Mouse (Mus musculus) limb, embryonic 12.5 days (tissue): ENCODE results near the gene Retreg1. TPM values are rescaled to one million over a fixed set of nuclear protein-coding genes. Genes with fewer than 3 reads are reported as not detected.

Experiments used
- ATAC-seq: fragments of 200-750 bp; cut with Nextera tagmentation; 2 replicates; pipeline ENCODE4 v1.8.0; 2017; ENCODE audit warnings: low read depth, moderate TSS enrichment; ENCODE audit not compliant: insufficient number of reproducible peaks, insufficient read depth, low FRiP score, low TSS enrichment
- H3K27ac ChIP-seq: fragments of 300-500 bp; sonication (generic); 2 replicates; pipeline ENCODE4 v1.5.1; 2016; ENCODE audit warnings: mild to moderate bottlenecking, moderate library complexity
- H3K27me3 ChIP-seq: fragments of 300-500 bp; sonication (generic); 2 replicates; pipeline ENCODE4 v1.6.1; 2016; ENCODE audit warnings: mild to moderate bottlenecking, moderate library complexity
- H3K36me3 ChIP-seq: fragments of 300-500 bp; sonication (generic); 2 replicates; pipeline ENCODE4 v1.6.1; 2016; ENCODE audit warnings: mild to moderate bottlenecking, moderate library complexity
- H3K4me1 ChIP-seq: fragments of 300-500 bp; sonication (generic); replicated peaks from 2 replicates; pipeline ENCODE4 v1.6.1; 2016
- H3K4me2 ChIP-seq: fragments of 300-500 bp; sonication (generic); 2 replicates; pipeline ENCODE4 v1.6.1; 2016; ENCODE audit warnings: mild to moderate bottlenecking, moderate library complexity
- H3K4me3 ChIP-seq: fragments of 300-500 bp; sonication (generic); replicated peaks from 2 replicates; pipeline ENCODE4 v1.5.1; 2016; ENCODE audit warnings: mild to moderate bottlenecking
- H3K9ac ChIP-seq: fragments of 300-500 bp; sonication (generic); replicated peaks from 2 replicates; pipeline ENCODE4 v1.6.1; 2016; ENCODE audit warnings: mild to moderate bottlenecking, moderate library complexity
- H3K9me3 ChIP-seq: fragments of 300-500 bp; sonication (generic); 2 replicates; pipeline ENCODE4 v1.6.1; 2016; ENCODE audit warnings: mild to moderate bottlenecking, moderate library complexity
- WGBS: fragments of 180-500 bp; shearing (Covaris S2); methylation state at CpG from one replicate; pipeline ENCODE4 v1.1.7; 2016; 5-methylcytosine and 5-hydroxymethylcytosine counted together
- polyA plus RNA-seq: library from polyadenylated mRNA; unstranded; fragments of >200 nt; fragmentation: Nextera tagmentation; extraction: Ambion mirVana; gene quantifications from 2 replicates; pipeline ENCODE4 v1.2.1, GENCODE M21; 2016

The Retreg1 gene
- polyA plus RNA-seq, 1 experiment from 2014 or later = 3.4 TPM

- Histone ChIP-seq H3K9me3 (no peaks in the 10 kb centered on the region), H3K27ac (no peak overlapping the region), H3K4me2 (no peak overlapping the region), H3K4me3 (no peak overlapping the region), H3K4me1 (peaks cover 11% of the 10 kb centered on the region; the same call in 1 of the 2 replicates), H3K36me3 (peaks cover 98% of the 10 kb centered on the region), H3K9ac (no peak overlapping the region), H3K27me3 (no peaks in the 10 kb centered on the region)
- 90% methylated on average over 9 of the region's 9 CpGs for WGBS
- no peak for ATAC-seq
Measured at GRCm38 (mm10) chr15:25806878-25807277, 36.1 kb upstream of the Retreg1 start.

DNA sequence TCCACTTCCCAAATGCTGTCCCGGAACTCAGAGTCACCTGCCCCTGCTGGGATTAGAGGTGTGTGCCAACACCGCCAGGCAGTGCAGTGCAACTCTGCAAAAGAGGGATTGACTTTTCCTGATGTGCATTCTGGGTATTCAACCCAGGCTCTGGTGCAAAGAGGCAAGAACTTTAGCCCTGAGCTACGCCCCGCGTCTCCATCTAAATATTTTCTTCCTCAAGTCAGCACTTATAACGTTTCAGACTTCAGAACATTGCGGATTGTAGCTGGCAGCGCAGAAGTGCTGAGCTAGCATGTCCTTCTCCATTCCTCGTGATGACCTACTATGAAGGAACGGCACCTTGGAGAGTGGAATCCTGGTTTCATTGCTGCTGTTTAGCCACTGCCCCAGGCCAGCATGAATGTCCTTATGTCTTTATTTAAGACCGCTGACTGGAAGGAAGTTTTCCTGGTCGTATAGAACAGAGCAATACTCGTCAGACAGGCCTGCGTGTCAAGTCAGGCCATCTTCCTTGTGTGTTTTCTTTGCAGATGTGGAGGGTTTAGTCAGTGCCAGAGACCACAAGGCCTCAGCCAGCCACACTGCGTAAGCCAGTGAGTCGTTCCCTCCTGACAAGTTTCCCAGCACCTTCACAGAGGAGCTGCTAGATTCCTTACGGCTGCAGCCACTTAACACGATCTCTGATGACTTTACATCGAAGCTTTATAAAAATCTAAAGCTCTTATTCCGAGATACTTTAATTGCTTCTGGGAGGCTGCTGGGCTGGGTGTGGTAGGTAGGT lies 34.1 kb upstream of the Retreg1 start:
- Histone ChIP-seq H3K4me3 (no peak overlapping the region), H3K27me3 (no peaks in the 10 kb centered on the region), H3K4me1 (no peaks in the 10 kb centered on the region), H3K9me3 (no peaks in the 10 kb centered on the region), H3K4me2 (no peak overlapping the region), H3K27ac (no peak overlapping the region), H3K36me3 (peaks cover 97% of the 10 kb centered on the region), H3K9ac (no peak overlapping the region)
- no peak for ATAC-seq
- 89% methylated on average over 20 of the region's 20 CpGs for WGBS

DNA sequence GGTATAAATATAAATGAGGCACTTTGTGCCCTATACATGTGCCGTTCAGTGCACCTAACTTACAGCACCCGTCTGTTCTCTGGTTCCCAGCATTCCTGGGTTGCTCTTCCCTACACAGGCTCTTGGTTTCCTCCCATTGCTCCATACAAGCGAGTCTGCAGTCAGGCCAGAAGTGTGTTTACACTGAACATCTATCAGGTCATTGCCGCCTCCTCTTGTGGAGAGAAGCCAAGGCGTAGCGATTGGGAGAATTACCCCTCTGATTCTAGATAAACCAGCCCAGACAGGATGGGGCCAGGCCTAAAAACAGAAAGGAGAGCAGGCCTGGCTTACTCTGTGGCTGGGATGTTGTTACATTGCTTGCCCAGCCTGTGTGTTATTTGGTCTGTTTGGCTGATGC lies 33.3 kb upstream of the Retreg1 start:
- Histone ChIP-seq H3K27ac (no peak overlapping the region), H3K9ac (no peak overlapping the region), H3K4me2 (no peak overlapping the region), H3K27me3 (no peaks in the 10 kb centered on the region), H3K4me3 (no peak overlapping the region), H3K36me3 (peaks cover 96% of the 10 kb centered on the region), H3K4me1 (no peaks in the 10 kb centered on the region), H3K9me3 (no peaks in the 10 kb centered on the region)
- ATAC-seq = no peak
- WGBS = 86% methylated on average over 6 of the region's 6 CpGs

DNA sequence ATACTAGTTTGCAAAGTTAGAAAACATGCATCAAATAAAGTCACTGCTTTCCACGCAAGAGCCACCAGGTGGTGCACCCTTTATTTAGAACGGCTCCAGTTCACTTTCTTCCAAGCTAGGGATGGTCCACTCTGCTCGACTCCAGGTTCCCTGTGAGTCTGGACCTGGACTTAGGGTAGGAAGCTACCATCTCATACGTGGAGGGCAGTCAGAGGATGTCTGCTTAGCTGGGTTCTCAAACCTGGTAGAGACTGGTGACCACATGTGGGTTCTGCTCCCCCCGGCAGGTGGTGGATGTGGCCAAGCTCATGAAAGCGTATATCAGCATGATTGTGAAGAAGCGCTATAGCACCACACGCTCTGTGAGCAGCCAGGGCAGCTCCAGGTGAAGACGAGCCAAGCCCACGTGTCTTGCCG lies 31.1 kb upstream of the Retreg1 start:
- no peak overlapping the region for H3K4me3 ChIP-seq
- H3K27ac ChIP-seq = no peak overlapping the region
- no peak overlapping the region for H3K9ac ChIP-seq
- no peak for ATAC-seq
- 90% methylated on average over 11 of the region's 11 CpGs for WGBS
- H3K36me3 ChIP-seq = peaks cover 90% of the 10 kb centered on the region
- peaks cover 11% of the 10 kb centered on the region for H3K9me3 ChIP-seq
- H3K27me3 ChIP-seq = no peaks in the 10 kb centered on the region
- H3K4me1 ChIP-seq = no peaks in the 10 kb centered on the region
- no peak overlapping the region for H3K4me2 ChIP-seq

- Histone ChIP-seq H3K4me1 (no peaks in the 10 kb centered on the region), H3K27ac (no peak overlapping the region), H3K27me3 (no peaks in the 10 kb centered on the region), H3K36me3 (peaks cover 84% of the 10 kb centered on the region), H3K4me2 (no peak overlapping the region), H3K9me3 (peaks cover 11% of the 10 kb centered on the region), H3K4me3 (no peak overlapping the region), H3K9ac (no peak overlapping the region)
- ATAC-seq = no peak
- WGBS = 70% methylated on average over 12 of the region's 12 CpGs
Measured at GRCm38 (mm10) chr15:25812479-25812878, 30.5 kb upstream of the Retreg1 start.

- Histone ChIP-seq H3K27me3 (no peaks in the 10 kb centered on the region), H3K4me2 (no peak overlapping the region), H3K36me3 (peaks cover 63% of the 10 kb centered on the region), H3K27ac (no peak overlapping the region), H3K4me3 (no peak overlapping the region), H3K4me1 (no peaks in the 10 kb centered on the region), H3K9ac (no peak overlapping the region), H3K9me3 (peaks cover 19% of the 10 kb centered on the region)
- 58% methylated on average over 3 of the region's 3 CpGs for WGBS
- no peak for ATAC-seq
Measured at GRCm38 (mm10) chr15:25814535-25814934, 28.4 kb upstream of the Retreg1 start.

DNA sequence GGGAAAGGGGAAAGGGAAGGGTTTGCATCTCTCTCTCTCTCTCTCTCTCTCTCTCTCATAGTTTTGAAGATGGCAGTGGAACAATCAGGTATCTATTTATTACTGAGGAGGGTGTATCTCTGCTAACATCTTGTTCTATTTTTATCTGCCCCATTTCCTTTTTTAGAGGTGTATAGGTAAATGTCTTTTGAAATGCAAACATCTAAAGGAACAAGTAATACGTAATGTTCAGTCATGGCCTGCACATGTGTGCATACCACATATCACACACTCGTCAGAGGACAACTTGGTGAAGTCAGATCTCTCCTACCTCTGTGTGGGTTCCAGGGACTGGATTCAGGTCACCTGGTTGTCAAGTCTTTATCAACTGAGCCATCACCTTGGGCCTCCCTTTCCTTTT lies 25.8 kb upstream of the Retreg1 start:
- peaks cover 19% of the 10 kb centered on the region for H3K9me3 ChIP-seq
- no peak overlapping the region for H3K4me3 ChIP-seq
- no peaks in the 10 kb centered on the region for H3K4me1 ChIP-seq
- H3K36me3 ChIP-seq = peaks cover 36% of the 10 kb centered on the region
- no peak overlapping the region for H3K4me2 ChIP-seq
- H3K9ac ChIP-seq = no peak overlapping the region
- no peaks in the 10 kb centered on the region for H3K27me3 ChIP-seq
- H3K27ac ChIP-seq = no peak overlapping the region
- 97% methylated on average over 2 of the region's 2 CpGs for WGBS
- ATAC-seq = no peak

- Histone ChIP-seq H3K27me3 (no peaks in the 10 kb centered on the region), H3K36me3 (no peaks in the 10 kb centered on the region), H3K4me1 (no peaks in the 10 kb centered on the region), H3K27ac (no peak overlapping the region), H3K9ac (no peak overlapping the region), H3K4me3 (no peak overlapping the region), H3K4me2 (no peak overlapping the region), H3K9me3 (peaks cover 8% of the 10 kb centered on the region)
- ATAC-seq = no peak
Measured at GRCm38 (mm10) chr15:25821981-25822380, 21.0 kb upstream of the Retreg1 start.

DNA sequence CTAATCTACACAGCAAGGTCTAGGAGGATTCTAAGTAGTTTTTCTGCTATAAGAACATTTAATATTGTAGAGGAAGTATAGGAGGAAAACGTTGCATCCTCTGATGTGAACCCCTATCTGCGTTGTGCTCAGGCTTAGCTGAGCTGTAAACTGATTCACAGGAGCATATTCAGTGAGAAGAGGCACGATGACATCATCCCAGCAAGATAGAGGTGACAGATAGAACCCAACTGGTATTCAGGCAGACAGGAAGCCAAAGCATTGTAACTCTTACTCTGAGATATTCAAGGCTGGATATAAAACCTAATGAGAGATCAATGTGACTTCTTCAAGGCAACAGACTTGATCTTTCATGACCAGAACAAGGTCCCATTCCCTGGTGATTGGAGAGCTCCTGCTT lies 20.3 kb upstream of the Retreg1 start:
- 62% methylated on average over 3 of the region's 3 CpGs for WGBS
- no peaks in the 10 kb centered on the region for H3K27me3 ChIP-seq
- H3K9ac ChIP-seq = no peak overlapping the region
- H3K9me3 ChIP-seq = peaks cover 8% of the 10 kb centered on the region
- H3K4me1 ChIP-seq = no peaks in the 10 kb centered on the region
- no peak overlapping the region for H3K4me3 ChIP-seq
- no peaks in the 10 kb centered on the region for H3K36me3 ChIP-seq
- H3K27ac ChIP-seq = no peak overlapping the region
- ATAC-seq = no peak
- H3K4me2 ChIP-seq = no peak overlapping the region

DNA sequence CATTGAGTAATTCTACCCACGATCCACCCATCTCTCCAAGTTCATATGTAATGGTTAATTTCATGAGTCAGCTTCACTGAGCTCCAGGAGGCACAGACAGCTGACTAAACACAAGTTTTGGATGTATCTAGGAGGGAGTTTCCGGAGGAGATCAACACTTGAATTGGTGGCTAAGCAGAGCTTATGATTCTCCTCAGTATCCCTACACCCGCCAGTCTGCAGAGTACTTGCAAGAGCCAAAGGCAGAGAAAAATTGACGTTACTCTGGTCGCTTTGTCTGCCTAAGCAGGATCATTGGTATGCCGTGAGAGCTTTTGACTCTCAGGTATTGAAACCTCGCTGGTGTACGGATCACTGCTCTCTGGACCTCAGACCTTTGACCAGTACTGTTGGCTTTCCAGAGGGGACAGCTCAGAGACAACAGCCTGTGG lies 16.4 kb upstream of the Retreg1 start:
- Histone ChIP-seq H3K4me3 (no peak overlapping the region), H3K4me2 (no peak overlapping the region), H3K27ac (no peak overlapping the region), H3K4me1 (no peaks in the 10 kb centered on the region), H3K9ac (no peak overlapping the region), H3K9me3 (no peaks in the 10 kb centered on the region), H3K27me3 (no peaks in the 10 kb centered on the region), H3K36me3 (no peaks in the 10 kb centered on the region)
- WGBS = 90% methylated on average over 8 of the region's 8 CpGs
- ATAC-seq = no peak

DNA sequence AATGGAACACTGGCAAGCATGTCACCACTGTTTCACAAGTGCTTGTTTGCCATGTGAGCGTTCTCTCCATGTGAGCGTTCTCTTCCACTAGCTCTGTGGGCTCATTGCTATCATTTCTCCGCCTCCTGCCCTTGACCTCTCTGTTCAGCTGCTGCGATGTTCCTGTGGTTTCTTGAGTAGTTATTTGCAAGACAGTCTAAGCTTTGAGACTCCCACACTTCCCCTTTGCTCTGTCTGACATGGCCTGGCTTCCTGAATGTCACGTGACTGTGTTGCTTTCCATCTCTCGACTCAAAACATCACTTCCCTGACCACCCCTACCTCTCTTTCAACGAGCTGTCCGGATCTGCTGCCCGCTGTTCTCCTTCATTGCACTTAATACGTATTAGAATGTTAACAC lies 14.5 kb upstream of the Retreg1 start:
- Histone ChIP-seq H3K27me3 (no peaks in the 10 kb centered on the region), H3K9me3 (no peaks in the 10 kb centered on the region), H3K4me1 (no peaks in the 10 kb centered on the region), H3K27ac (no peak overlapping the region), H3K36me3 (no peaks in the 10 kb centered on the region), H3K4me3 (no peak overlapping the region), H3K4me2 (no peak overlapping the region), H3K9ac (no peak overlapping the region)
- no peak for ATAC-seq
- WGBS = 86% methylated on average over 10 of the region's 10 CpGs

GRCm38 (mm10) chr15:25830426-25830825 lies 12.6 kb upstream of the Retreg1 start:
- H3K9me3 ChIP-seq = no peaks in the 10 kb centered on the region
- no peak overlapping the region for H3K9ac ChIP-seq
- H3K27ac ChIP-seq = no peak overlapping the region
- no peaks in the 10 kb centered on the region for H3K36me3 ChIP-seq
- no peaks in the 10 kb centered on the region for H3K27me3 ChIP-seq
- no peaks in the 10 kb centered on the region for H3K4me1 ChIP-seq
- H3K4me2 ChIP-seq = no peak overlapping the region
- 62% methylated on average over 2 of the region's 2 CpGs for WGBS
- no peak overlapping the region for H3K4me3 ChIP-seq
- ATAC-seq = no peak
